Mouse (Mus musculus): ENCODE data around the gene Syt16. TPM values are rescaled to one million over a fixed set of nuclear protein-coding genes. Genes with fewer than 3 reads are reported as not detected.

Syt16 gene
- total RNA-seq, 1 experiment from 2014 or later, result not detected

DNA sequence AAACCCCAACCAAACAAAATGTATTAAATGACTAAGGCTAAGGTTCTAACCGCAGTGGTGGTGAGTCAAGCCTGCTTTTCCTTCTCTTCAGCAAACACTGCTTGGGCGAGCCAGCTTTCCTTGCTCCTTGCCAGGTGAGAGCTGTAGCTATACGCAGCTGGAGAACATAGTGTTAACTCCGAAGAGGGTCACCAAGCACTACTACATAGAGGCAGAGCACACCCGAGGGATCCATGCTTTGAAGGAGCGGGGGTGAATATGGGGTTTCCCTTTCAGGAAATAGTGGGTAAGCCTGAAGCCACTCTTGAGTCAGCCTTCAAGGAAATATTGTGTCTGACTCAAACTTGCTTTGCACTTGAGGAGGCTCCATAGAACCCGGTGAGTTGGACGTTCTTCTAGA, 95.6 kb downstream of the Syt16 start:
- ATAC-seq (replicated peaks; ENCODE audit: low read depth, poor library complexity, severe bottlenecking), result no peak

DNA sequence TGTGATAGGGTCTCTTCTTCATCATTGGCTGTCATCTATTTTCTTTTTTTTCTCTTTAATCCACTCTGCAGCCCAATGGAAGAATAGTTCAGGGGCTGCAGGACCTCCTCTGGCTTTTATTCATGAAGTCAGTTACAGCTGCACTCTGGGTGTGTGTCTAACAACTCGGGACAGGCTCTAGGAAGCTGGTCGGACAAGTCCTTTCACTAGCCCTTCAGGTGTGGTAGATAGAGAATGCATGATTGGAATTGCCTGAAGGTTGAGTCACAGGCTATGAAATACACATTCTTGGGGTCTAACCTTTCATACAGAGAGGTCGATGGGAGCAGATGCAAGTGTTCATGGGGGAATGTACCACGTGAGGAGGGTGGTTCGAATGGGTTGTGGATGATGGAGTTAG, 97.2 kb downstream of the Syt16 start:
- ATAC-seq (replicated peaks; ENCODE audit: low read depth, poor library complexity, severe bottlenecking), result no peak

DNA sequence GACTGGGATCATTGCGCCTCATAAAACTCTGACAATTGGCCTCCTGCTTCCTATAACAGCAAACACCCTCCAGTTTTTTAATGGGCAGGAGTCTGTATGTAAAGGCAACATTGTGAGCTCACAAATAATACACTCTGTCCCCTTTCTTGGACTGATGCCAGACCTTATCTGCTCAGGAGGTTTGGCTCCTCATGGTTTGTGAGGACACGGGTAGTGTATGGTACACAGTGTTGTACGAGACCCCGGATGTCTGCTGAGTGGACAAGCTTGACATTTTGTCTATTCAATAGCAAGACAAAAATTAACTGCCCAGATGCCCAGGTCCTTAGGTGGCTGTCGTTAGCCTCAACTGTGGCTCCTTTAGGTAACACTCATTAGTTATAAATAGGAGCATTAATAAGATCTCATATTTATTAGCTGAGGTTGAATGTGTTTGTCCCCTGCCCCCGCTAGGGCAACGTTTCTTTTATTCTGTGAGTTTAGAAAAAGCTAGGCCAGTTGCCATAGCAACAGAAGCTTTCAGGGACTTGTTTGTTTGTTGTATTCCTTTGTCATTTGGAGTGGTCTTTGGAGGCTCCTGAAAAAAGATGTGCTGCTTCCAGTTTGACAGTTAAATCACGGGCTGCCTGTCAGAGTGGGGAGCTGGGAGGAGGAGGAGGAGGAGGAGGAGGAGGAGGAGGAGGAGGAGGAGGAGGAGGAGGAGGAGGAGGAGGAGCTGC, 101.3 kb downstream of the Syt16 start:
- no peak for ATAC-seq (replicated peaks; ENCODE audit: low read depth, poor library complexity, severe bottlenecking)

DNA sequence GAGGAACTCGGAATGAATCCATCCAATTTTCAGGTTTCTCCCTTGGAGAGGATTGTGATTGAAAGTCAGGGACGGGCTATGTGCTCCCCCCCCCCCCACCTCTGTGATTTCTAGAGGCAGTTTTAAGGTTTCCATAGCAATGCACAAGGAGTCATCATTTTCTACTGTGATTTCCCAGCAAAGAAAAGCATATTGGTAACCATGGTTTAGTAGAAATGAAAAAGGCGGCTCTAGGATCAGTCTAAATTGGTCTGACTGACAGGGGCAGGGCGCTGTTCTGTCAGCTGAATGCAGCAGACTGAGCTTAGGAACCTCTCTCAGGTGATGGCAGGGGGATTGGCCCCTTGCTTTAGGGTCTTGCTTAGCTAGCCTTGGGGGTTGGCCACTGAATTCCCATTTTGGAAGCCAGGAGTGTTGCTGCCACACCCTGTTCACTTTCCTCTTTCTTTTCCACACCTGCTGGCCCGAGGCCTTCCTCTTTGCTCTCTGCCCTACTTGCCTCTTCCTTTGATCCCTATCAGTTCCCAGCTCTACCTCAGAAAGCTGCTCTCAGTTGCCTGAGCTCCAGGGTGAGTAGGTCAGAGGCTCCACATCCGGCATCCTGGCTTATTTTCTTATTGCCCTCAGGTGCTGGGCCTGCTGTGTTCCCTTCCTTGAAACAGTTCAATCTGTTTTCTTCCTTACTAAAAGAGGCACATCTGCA, 108.5 kb downstream of the Syt16 start:
- no peak for ATAC-seq (replicated peaks; ENCODE audit: low read depth, poor library complexity, severe bottlenecking)

DNA sequence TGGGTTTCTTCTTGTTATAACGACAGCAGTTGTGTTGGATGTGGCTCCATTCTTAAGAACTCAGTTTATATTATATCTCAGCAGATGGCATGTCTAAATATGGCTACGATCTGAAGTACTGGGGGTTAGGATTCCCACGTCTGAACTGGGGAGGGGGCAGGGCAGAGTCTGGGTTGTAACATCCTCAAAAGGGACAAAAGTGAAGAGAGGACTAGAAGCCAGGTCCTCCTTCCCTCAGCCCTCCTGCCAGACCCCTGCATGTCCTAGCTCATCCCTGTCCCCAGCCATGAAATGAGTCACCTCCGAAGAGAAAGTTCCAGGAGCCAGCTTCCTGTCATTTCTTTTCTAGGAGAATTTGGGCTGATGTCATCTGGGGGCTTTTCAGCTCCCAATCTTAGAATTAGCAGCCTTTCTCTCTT, 111.2 kb downstream of the Syt16 start:
- no peak for ATAC-seq (replicated peaks; ENCODE audit: low read depth, poor library complexity, severe bottlenecking)

DNA sequence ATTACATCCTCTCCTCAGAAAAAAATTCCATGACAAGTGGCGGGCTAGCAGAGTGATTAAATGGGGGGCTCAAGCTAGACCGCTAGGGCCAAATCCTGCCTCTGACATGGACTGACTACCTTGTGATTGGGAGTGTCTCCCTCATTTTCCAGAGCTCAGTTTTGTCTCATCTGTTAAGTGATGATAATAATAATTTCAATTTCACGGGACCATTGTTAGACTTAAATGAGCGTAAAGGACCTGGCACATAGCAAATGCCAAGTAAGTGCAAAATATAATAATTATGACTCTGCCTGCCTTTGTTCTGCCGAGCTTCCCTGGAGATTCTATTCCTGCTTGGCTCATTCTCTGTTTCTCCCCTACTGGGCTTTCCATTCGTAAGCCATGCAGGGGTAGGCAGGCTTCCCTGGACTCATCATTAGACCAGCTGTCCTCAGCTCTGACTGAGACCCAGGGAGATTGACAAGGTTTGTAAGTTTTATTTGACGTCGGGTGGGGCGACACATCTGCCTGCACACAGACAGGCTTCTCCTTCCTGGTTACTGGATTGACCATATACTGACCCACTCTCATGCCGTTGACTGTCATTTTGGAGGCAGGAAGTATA, 112.1 kb downstream of the Syt16 start:
- no peak for ATAC-seq (replicated peaks; ENCODE audit: low read depth, poor library complexity, severe bottlenecking)

DNA sequence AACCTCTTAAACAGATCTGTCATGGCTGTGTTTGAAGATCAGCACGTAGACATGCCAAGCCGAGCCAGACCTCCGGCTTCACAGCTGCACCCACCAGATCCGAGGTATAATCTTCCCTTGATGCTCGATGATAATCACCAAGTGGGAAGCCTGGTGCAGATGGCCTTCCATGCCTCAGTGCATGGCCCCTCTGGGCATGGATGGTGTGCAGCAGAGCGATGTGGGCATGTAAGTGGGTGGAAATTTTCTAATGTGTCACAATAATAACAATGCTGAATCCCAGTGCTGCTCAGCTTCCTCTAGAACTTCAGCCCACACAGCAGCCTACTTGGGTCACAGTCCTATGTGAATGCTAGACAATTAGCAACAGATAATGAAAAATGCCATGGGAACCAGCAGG, 119.4 kb downstream of the Syt16 start:
- no peak for ATAC-seq (replicated peaks; ENCODE audit: low read depth, poor library complexity, severe bottlenecking)

DNA sequence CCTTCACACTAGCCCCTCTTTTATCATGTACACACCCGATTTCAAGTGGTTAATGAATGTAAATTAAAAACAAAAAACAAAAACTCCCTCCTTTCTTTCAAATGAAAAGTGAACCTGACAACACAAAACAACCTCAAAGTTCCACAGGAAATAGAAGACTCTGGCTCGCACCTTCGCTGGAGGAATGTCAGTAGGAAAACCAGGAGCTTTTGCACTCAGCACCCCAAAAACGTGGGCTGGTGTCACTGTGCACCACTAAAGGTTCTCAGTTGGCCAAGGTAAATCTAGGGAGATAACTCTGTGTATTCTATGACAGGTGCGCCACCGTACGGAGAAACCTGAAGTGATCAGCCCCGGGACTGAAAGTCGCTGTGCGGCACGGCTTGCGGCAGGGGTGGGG, 128.3 kb downstream of the Syt16 start:
- ATAC-seq (replicated peaks; ENCODE audit: low read depth, poor library complexity, severe bottlenecking), result no peak

DNA sequence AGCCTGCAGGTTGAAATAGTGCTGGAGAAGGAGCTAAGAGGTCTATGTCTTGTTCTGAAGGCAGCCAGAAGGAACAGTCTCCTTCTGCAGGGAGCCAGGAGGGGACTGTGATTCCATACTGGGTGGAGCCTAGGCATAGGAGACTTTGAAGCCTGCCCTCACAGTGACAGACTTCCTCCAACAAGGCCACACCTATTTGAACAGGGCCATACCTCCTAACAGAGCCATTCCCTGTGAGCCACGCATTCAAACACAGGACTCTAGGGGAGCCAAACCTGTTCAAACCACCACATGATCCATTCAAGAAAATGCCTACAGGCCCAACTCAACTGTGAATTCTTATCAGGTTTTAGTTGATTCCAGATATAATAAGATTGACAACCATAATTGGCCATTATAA, 130.8 kb downstream of the Syt16 start:
- ATAC-seq (replicated peaks; ENCODE audit: low read depth, poor library complexity, severe bottlenecking), result no peak

DNA sequence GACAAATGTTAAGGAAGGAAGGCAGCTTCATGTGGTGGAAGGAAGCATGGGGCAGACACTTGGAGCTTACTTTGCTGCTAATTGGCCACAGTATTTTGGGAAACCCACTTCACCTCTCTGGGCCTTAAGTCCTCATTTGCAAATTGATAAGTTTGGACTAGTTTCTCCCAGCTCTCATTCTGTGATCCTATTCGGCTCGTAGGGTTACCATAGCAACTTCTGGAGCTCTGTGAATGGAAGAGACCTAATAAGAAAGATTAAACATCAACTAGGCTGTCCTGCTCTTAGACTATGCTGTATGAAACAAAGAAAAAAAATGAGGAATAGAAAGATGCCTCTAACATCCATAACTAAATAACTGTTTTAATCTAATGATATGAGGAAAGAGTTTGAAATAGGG, 134.3 kb downstream of the Syt16 start:
- ATAC-seq (replicated peaks; ENCODE audit: low read depth, poor library complexity, severe bottlenecking), result no peak

DNA sequence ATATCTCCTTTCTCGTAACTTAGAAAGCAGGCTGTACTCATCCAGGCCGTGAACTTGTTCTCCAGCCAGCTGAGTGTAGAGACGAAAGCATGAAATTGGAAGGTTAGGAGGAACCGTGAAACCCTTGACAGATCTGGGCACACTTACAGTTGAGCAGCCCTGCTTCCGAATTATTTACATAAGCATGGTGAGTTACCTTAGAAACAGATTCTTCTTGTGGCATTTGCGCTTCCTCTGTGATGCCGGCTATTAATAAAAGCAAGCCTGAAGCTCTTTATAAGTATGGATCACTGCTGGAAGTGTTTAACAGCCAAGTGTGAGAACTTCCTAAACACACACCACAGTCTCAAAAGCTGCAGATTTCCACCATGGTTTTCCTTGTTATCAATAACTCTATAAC, 144.7 kb downstream of the Syt16 start:
- no peak for ATAC-seq (replicated peaks; ENCODE audit: low read depth, poor library complexity, severe bottlenecking)

DNA sequence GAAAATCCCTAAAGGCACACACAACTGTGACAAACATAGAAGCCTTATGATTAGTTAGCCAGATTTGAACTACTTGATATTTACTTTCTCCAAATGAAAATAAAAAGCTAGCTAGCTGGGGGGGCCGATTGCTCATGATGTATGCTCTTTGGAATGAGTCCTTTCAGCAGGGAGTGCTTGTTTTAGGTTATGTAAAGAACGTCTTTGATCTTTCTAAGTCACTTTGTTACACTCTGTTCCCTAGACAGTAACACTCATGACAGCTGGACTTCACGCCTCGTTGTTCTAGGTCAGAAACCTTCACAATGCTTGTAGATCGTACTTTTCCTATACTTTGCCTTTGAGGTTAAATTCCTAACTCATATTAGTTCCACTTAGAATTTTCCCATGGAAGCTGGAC, 146.9 kb downstream of the Syt16 start:
- no peak for ATAC-seq (replicated peaks; ENCODE audit: low read depth, poor library complexity, severe bottlenecking)

DNA sequence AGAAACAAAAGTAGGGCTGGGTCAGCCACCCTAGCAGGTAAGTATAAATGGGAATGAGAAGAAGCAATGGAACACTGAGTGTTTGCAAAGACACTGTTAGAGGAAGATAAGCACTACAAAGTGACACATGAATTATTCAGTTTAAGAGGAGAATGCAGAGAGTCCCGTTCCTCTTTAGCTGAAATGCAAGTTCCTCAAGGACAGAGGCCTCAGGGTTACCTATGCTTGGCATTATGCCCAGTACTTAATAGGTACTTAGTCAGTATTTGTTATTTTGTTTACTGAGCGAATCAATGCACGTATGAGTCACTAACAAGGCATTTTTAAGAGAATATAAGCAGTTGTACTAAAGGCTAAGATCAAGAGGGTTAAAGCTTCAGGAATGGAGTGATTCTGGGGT, 163.3 kb downstream of the Syt16 start:
- ATAC-seq (replicated peaks; ENCODE audit: low read depth, poor library complexity, severe bottlenecking), result no peak

DNA sequence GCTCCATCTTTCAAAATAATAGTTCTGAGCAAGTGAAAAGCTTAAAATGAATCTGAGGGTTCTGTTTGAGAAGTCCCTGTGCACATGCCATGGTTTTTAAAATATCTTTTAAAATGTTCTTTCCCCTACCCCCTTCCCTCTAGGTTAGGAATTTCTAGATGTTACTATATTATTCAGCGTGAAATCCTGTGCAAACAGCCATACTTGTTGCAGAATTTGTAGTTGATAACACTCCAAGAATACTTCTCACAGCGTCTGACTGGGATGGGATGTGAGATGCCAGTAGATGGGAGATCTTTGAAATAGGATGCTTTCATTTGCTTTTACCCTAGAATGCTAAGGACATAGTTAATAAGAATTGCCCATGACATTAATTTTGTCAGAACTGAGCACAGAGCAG, 165.6 kb downstream of the Syt16 start:
- no peak for ATAC-seq (replicated peaks; ENCODE audit: low read depth, poor library complexity, severe bottlenecking)

DNA sequence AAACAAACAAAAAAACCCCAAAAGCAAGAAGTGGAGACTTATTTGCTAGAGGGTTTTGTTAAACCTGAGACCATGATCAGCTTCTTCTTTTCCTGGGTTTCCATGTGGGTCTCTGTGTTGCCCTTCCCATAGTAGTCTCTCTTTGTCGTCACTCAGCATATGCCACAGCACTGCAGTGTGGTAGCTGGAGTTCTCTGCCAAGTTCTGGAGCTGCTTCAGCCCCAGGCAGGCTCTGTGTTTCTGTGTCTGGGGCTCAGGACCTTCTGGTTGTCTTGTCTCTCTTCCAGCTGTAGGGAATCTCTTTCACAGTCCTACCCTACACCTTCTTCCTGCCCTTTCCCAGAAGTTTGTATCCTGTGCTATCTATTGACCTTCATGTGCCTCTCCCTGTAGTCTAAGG, 173.8 kb downstream of the Syt16 start:
- ATAC-seq (replicated peaks; ENCODE audit: low read depth, poor library complexity, severe bottlenecking), result no peak

DNA sequence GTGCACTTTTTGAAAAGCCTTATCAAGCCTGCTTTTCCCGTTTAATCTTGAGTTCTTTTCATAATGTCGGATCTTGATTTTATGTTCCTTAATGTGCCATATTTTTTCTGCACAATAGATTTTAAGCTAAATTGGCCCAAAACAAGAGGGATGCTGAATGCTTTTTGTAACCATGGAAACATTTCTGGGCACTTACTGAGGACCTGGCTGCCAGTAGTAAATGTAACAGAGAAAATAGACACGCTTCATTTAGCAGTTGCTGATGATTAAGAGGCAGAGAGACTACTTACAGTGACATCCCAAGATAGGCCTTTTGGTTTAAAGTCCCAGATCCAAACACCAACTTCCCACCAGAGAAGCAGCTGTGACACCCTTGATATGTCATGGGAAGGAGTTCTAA, 176.4 kb downstream of the Syt16 start:
- no peak for ATAC-seq (replicated peaks; ENCODE audit: low read depth, poor library complexity, severe bottlenecking)

DNA sequence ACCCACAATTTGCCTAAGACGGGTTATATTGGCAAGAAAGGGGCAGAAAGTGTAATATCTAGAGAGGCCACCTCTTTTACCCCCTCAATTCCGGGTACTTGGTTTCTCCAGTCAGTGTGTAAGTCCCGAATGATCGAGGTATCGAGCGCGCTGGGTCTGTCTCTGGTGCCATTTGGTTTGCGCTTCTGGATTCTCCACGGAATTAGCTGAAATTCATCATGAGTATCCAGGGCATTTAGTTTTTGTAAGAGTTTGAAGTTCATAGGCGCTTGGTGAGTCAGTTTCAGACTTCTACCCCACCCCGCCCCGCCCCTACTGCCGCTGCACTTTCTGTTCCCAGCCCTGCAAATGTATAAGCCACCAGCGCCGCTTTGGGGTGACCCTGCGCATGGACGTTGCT, 187.1 kb downstream of the Syt16 start:
- ATAC-seq (replicated peaks; ENCODE audit: low read depth, poor library complexity, severe bottlenecking), result no peak

DNA sequence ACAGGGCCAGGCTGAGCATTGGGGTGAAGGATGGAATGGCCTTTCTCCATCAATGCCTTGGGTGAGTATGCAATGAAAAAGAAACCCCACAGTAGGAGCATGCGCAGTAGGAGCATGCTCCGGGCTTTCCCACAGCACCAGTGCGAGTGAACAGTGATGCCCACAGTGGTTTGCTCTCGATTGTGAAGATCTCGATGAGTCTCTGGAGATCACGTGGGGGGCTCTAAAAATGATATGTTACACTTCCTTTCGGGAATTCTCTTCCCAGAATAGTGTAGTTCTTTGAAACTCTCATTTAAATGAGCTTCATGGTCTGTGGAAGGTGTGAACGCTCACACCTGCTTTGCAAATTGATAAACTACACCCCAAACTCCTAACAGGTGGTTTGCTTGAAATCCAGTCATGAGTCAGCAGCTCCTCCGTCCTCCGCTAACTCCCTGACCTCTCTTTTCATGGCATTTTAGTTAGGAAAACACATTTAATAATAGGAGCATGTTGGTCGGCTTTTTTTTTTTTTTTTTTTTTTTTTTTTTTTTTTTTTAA, 190.9 kb downstream of the Syt16 start:
- ATAC-seq (replicated peaks; ENCODE audit: low read depth, poor library complexity, severe bottlenecking), result no peak

DNA sequence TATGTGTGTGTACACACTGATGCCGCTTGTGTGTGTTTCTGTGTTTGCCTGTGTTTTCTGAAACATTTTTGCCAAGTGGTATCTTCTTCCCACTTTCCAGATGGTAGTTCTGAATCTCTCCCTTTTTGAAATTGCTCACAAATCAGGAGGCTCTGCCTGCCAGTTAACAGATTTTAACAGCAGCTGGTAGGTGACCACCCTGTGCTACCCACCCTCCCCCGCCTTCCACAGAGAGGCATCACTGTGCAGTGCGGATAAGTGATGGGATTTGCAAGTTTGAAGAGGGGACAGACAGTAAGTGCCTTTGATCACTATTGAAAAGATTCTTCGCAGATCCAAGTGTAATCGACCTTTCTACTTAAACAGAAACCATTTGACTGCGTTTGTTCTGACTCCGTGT, 191.4 kb downstream of the Syt16 start:
- ATAC-seq (replicated peaks; ENCODE audit: low read depth, poor library complexity, severe bottlenecking), result no peak

DNA sequence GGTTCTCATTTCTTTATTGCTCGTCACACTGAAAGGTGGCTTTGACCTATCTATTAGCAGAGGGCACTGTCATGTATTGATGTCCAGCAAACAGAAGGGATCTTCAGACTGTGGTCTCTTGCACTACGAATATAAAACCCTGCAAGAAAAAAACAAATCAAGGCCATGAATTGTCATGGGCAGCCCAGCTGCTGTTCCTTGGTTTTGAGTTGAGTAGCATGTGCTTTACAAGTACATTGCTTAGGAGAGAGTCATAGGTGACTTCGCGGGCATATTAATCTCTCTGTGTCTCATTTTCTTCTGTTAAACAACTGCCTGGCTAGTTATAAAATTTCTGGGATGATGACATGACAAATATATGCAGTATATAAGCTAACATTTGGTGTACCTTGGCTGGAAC, 192.4 kb downstream of the Syt16 start:
- no peak for ATAC-seq (replicated peaks; ENCODE audit: low read depth, poor library complexity, severe bottlenecking)

DNA sequence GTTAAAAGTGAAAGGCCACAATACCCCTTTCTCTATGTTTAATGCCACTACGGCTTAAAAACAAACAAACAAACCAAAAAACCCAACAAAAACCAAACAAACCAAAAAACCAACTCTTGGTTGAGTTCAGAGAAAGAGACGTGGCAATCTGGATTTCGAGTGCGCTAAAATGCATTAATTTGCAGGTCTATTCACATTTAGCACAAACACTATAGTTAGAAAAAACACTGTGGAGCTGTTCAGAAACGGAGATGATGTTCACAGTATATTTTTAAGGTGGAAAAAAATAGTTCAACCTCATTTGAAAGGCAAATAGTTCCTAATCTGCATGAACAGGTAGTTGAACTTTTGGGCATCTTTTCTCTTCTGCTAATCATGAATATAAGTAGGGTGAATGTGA, 192.8 kb downstream of the Syt16 start:
- ATAC-seq (replicated peaks; ENCODE audit: low read depth, poor library complexity, severe bottlenecking), result no peak

All from common myeloid progenitor, adult 5-6 weeks (primary cell).